9 mouse cellular contexts compared by ENCODE assay signal in genomic region chr15:42309586-42309985, GRCm38 (mm10).
DNase-seq lines count a peak whose midpoint lies in the region; ATAC-seq and TF ChIP-seq lines count a peak whose summit lies in the region.
"Had no signal": no experiment of that assay in that cellular context is flagged by ENCODE, and none has a peak within 500 bp of the region (broad histone marks: within the 10 kb centered on the region; RNA-seq: fewer than 3 reads in every experiment).

No protein-coding gene starts in this region.

- H3K27ac ChIP-seq in layer of hippocampus, adult 2 months = peak overlapping the region; percentile 15; the same call in 1 of the 2 replicates
- no peak overlapping the region for H3K27ac ChIP-seq in kidney, embryonic 15.5 days
- H3K27ac ChIP-seq: liver, embryonic 13.5 days had no signal

- no peak overlapping the region for H3K4me2 ChIP-seq in kidney, embryonic 15.5 days
- H3K4me2 ChIP-seq: liver, embryonic 13.5 days had no signal

- H3K27me3 ChIP-seq in kidney, embryonic 15.5 days = no peaks in the 10 kb centered on the region
- H3K27me3 ChIP-seq: liver, embryonic 13.5 days had no signal

- no peaks in the 10 kb centered on the region for H3K36me3 ChIP-seq in kidney, embryonic 15.5 days
- H3K36me3 ChIP-seq: liver, embryonic 13.5 days had no signal

- H3K4me1 ChIP-seq in kidney, embryonic 15.5 days = no peaks in the 10 kb centered on the region
- H3K4me1 ChIP-seq: liver, embryonic 13.5 days had no signal

- no peak overlapping the region for H3K4me3 ChIP-seq in layer of hippocampus, adult 2 months
- H3K4me3 ChIP-seq in kidney, embryonic 15.5 days (replicated peaks) = no peak overlapping the region
- H3K4me3 ChIP-seq: liver, embryonic 13.5 days had no signal

- no peak overlapping the region for H3K9ac ChIP-seq in kidney, embryonic 15.5 days
- H3K9ac ChIP-seq: liver, embryonic 13.5 days had no signal

- TF ChIP-seq CTCF in layer of hippocampus, adult 2 months (conservative IDR thresholded peaks at IDR 0.05) = no peak

- H3K9me3 ChIP-seq in kidney, embryonic 15.5 days (replicated peaks) = no peaks in the 10 kb centered on the region
- H3K9me3 ChIP-seq: liver, embryonic 13.5 days had no signal

- ATAC-seq in frontal cortex, adult (ENCODE audit: low TSS enrichment) = peak; percentile 96
- ATAC-seq in kidney, embryonic 15.5 days (replicated peaks; ENCODE audit: low FRiP score) = no peak

- 74% methylated on average over 5 of the region's 5 CpGs for WGBS in kidney, embryonic 15.5 days

- no peak for DNase-seq in frontal cortex, postnatal 14 days (ENCODE audit: low spot score in 2 of 2)
- DNase-seq in right cerebral cortex, postnatal 10 days (ENCODE audit: low spot score in 2 of 2) = peak; percentile 30 to 41
- DNase-seq in right cerebral cortex, postnatal 4 days = no peak
- DNase-seq in layer of hippocampus, adult 2 months (ENCODE audit: low spot score in 2 of 2) = peak; percentile 59 to 72
- no peak for DNase-seq in retina, embryonic 14.5 days (ENCODE audit: low spot score)
- no peak for DNase-seq in Muller cell, postnatal 12 days (ENCODE audit: inconsistent ontology term)
- DNase-seq: liver, embryonic 13.5 days had no signal

Comparison
In these comparisons a context has a peak if more than half of its experiments do, and no peak if none do; other contexts are left out.
1. DNase-seq: peak in right cerebral cortex, postnatal 10 days (2 of 2) and layer of hippocampus, adult 2 months (2 of 2); none in frontal cortex, postnatal 14 days (0 of 2), right cerebral cortex, postnatal 4 days (single experiment), retina, embryonic 14.5 days (single experiment) and Muller cell, postnatal 12 days (single experiment).